Mouse (Mus musculus): ENCODE measurements at regions not wholly inside any gene's neighbourhood (a gene's known extent, or its start where the extent isn't known, plus 50 kb on each side); places are given as distances from the start of the nearest gene placed in this dataset.

GRCm38 (mm10) chr8:11145251-11145650 is 137.0 kb upstream of the Irs2 start:
- no peak for DNase-seq (ENCODE audit: extremely low spot score in 1 of 2, low spot score in 2 of 2)
- intact Hi-C loops (cut with DNase I): no loop called here

GRCm38 (mm10) chr8:11140566-11140965 is 132.3 kb upstream of the Irs2 start:
- intact Hi-C loops (cut with DNase I): no loop called here
- DNase-seq (ENCODE audit: extremely low spot score in 1 of 2, low spot score in 2 of 2): no peak

- no peak for DNase-seq (ENCODE audit: extremely low spot score in 1 of 2, low spot score in 2 of 2)
- intact Hi-C loops (cut with DNase I): no loop called here
Observed at GRCm38 (mm10) chr8:11139294-11139693, 131.0 kb upstream of the Irs2 start.

- intact Hi-C loops (cut with DNase I): no loop called here
Observed at GRCm38 (mm10) chr8:11138302-11139020, 130.2 kb upstream of the Irs2 start.

GRCm38 (mm10) chr8:11136566-11136965 is 128.3 kb upstream of the Irs2 start:
- DNase-seq (ENCODE audit: extremely low spot score in 1 of 2, low spot score in 2 of 2): no peak
- intact Hi-C loops (cut with DNase I): no loop called here

More at GRCm38 (mm10) chr8:11138302-11139020, 130.2 kb upstream of the Irs2 start:
- DNase-seq (ENCODE audit: extremely low spot score in 1 of 2, low spot score in 2 of 2): no peak

GRCm38 (mm10) chr8:11135135-11135534 is 126.9 kb upstream of the Irs2 start:
- no peak for DNase-seq (ENCODE audit: extremely low spot score in 1 of 2, low spot score in 2 of 2)
- intact Hi-C loops (cut with DNase I): no loop called here

GRCm38 (mm10) chr8:11134562-11134961 is 126.3 kb upstream of the Irs2 start:
- intact Hi-C loops (cut with DNase I): no loop called here
- DNase-seq (ENCODE audit: extremely low spot score in 1 of 2, low spot score in 2 of 2): no peak

- no peak for DNase-seq (ENCODE audit: extremely low spot score in 1 of 2, low spot score in 2 of 2)
- intact Hi-C loops (cut with DNase I): no loop called here
Observed at GRCm38 (mm10) chr8:11119030-11119634, 110.9 kb upstream of the Irs2 start.

GRCm38 (mm10) chr8:11116534-11116933 is 108.3 kb upstream of the Irs2 start:
- intact Hi-C loops (cut with DNase I): no loop called here
- no peak for DNase-seq (ENCODE audit: extremely low spot score in 1 of 2, low spot score in 2 of 2)

GRCm38 (mm10) chr8:11115210-11115609 is 107.0 kb upstream of the Irs2 start:
- intact Hi-C loops (cut with DNase I): no loop called here
- no peak for DNase-seq (ENCODE audit: extremely low spot score in 1 of 2, low spot score in 2 of 2)

- intact Hi-C loops (cut with DNase I): no loop called here
- DNase-seq (ENCODE audit: extremely low spot score in 1 of 2, low spot score in 2 of 2): peak in 1 of 2 experiments; percentile 30
Observed at GRCm38 (mm10) chr8:11114531-11114930, 106.3 kb upstream of the Irs2 start.

- intact Hi-C loops (cut with DNase I): no loop called here
- DNase-seq (ENCODE audit: extremely low spot score in 1 of 2, low spot score in 2 of 2): no peak
Observed at GRCm38 (mm10) chr8:11112908-11113532, 104.8 kb upstream of the Irs2 start.

- DNase-seq (ENCODE audit: extremely low spot score in 1 of 2, low spot score in 2 of 2): no peak
- intact Hi-C loops (cut with DNase I): no loop called here
Observed at GRCm38 (mm10) chr8:11111987-11112386, 103.7 kb upstream of the Irs2 start.

GRCm38 (mm10) chr8:11107435-11107834 is 99.2 kb upstream of the Irs2 start:
- DNase-seq (ENCODE audit: extremely low spot score in 1 of 2, low spot score in 2 of 2): no peak
- intact Hi-C loops (cut with DNase I): no loop called here

- intact Hi-C loops (cut with DNase I): no loop called here
- no peak for DNase-seq (ENCODE audit: extremely low spot score in 1 of 2, low spot score in 2 of 2)
Observed at GRCm38 (mm10) chr8:11107021-11107420, 98.8 kb upstream of the Irs2 start.

- intact Hi-C loops (cut with DNase I): no loop called here
- DNase-seq (ENCODE audit: extremely low spot score in 1 of 2, low spot score in 2 of 2): no peak
Observed at GRCm38 (mm10) chr8:11103745-11104607, 95.7 kb upstream of the Irs2 start.

GRCm38 (mm10) chr8:11100310-11100709 is 92.1 kb upstream of the Irs2 start:
- no peak for DNase-seq (ENCODE audit: extremely low spot score in 1 of 2, low spot score in 2 of 2)
- intact Hi-C loops (cut with DNase I): no loop called here

GRCm38 (mm10) chr8:11099591-11099855 is 91.3 kb upstream of the Irs2 start:
- DNase-seq (ENCODE audit: extremely low spot score in 1 of 2, low spot score in 2 of 2): no peak
- intact Hi-C loops (cut with DNase I): no loop called here

GRCm38 (mm10) chr8:11098790-11099590 is 90.7 kb upstream of the Irs2 start:
- intact Hi-C loops (cut with DNase I): no loop called here
- no peak for DNase-seq (ENCODE audit: extremely low spot score in 1 of 2, low spot score in 2 of 2)

Data from left cerebral cortex, postnatal 10 days (tissue).